Mouse (Mus musculus): ENCODE measurements around the gene Atp2a1. TPM values are rescaled to one million over a fixed set of nuclear protein-coding genes. Genes with fewer than 3 reads are reported as not detected.
A peak's percentile ranks its signal among the peaks of the same experiment; 100 is the strongest.

Atp2a1 gene
- total and polyA plus RNA-seq, 2 experiments from 2014 or later = 0.68 to 0.99 TPM

DNA sequence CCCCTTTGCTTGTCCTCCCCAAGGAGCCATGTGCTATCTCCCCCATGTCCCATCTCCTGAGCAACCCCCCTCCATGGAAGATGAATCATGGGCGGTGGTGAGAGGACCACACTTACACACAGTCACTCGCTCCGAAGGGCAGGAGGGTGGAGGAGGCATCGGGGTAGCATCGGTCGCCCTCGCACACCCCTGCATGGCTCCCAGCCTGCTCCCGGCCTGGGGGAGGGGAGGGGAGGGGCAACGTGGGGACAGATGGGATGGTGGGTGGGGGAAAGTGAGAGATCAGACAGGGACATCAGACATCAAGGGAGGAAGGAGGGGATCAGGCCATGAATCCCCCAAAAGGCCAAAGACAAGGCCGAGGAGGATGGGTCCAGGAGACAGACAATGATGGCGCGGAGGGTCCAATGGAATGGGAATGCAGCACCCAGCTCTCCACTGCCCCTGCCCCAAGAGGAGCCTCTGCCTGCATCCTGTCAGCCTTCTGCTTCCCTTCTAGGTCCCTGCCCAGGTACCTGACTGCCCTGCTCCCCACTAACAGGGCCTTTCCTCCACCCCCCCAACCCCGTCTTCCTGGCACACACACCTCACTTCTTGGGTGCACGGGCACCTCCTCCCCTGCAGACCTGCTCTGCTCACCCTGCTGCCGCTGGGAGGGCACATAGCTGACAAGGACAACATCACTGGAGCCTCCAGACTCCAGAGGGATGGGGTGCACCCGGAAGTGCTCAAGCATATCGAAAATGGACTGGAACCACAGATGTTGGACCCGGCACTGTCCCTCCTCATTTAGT lies 5.1 kb upstream of the Atp2a1 start:
- 94% methylated on average over 18 of the region's 18 CpGs for WGBS
- H3K4me1 ChIP-seq (ENCODE audit: insufficient read depth, low read length) = no peaks in the 10 kb centered on the region
- H3K36me3 ChIP-seq (ENCODE audit: insufficient read depth, low read length) = peaks cover 31% of the 10 kb centered on the region

DNA sequence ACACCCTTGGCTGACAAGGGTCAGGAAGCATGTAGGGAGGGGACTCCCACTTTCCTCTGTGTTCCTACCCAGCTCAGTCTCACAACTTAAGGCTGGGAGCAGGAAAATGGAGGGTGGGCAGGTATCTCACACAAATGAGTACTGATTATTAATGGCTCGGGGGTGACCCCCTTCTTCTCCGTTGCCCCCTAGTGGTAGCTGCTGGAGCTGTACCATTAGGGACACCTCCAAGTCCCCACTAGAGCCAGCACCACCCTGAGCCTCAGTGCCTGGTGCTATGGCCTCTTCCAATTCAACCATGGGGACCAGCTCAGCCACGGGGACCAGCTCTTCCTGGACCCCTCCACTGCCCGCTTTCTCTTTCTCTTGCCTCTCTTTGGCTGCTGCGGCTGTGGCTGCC lies 4.4 kb upstream of the Atp2a1 start:
- no peak overlapping the region for H3K27ac ChIP-seq
- peak; percentile 63 for TF ChIP-seq CTCF (IDR thresholded peaks at IDR 0.05; ENCODE audit: low read depth)
- H3K36me3 ChIP-seq (ENCODE audit: insufficient read depth, low read length) = peaks cover 26% of the 10 kb centered on the region
- no peaks in the 10 kb centered on the region for H3K4me1 ChIP-seq (ENCODE audit: insufficient read depth, low read length)
- ATAC-seq (no peak), DNase-seq (ENCODE audit: low spot score) (peak; percentile 39)
- H3K27me3 ChIP-seq (ENCODE audit: insufficient read depth, low read length) = no peaks in the 10 kb centered on the region
- WGBS = 66% methylated on average over 5 of the region's 5 CpGs
- no peak overlapping the region for H3K4me2 ChIP-seq (ENCODE audit: low read depth, low read length)
- no peak overlapping the region for H3K9ac ChIP-seq (replicated peaks; ENCODE audit: low read length)
- H3K4me3 ChIP-seq (ENCODE audit: low read length) = no peak overlapping the region
- no peaks in the 10 kb centered on the region for H3K9me3 ChIP-seq (ENCODE audit: low read length)

More for the DNA sequence above, 5.1 kb upstream of the Atp2a1 start:
- no peak overlapping the region for H3K9ac ChIP-seq (replicated peaks; ENCODE audit: low read length)
- ATAC-seq = no peak
- no peak overlapping the region for H3K4me3 ChIP-seq (ENCODE audit: low read length)
- no peaks in the 10 kb centered on the region for H3K9me3 ChIP-seq (ENCODE audit: low read length)
- no peak for TF ChIP-seq CTCF (IDR thresholded peaks at IDR 0.05; ENCODE audit: low read depth)
- no peak for DNase-seq (ENCODE audit: low spot score)
- no peak overlapping the region for H3K4me2 ChIP-seq (ENCODE audit: low read depth, low read length)
- H3K27ac ChIP-seq = no peak overlapping the region
- no peaks in the 10 kb centered on the region for H3K27me3 ChIP-seq (ENCODE audit: insufficient read depth, low read length)

GRCm38 (mm10) chr7:126466707-126467106 lies 3.8 kb upstream of the Atp2a1 start:
- Histone ChIP-seq H3K36me3 (ENCODE audit: insufficient read depth, low read length) (peaks cover 20% of the 10 kb centered on the region), H3K27me3 (ENCODE audit: insufficient read depth, low read length) (no peaks in the 10 kb centered on the region), H3K9ac (replicated peaks; ENCODE audit: low read length) (no peak overlapping the region), H3K4me2 (ENCODE audit: low read depth, low read length) (no peak overlapping the region), H3K27ac (no peak overlapping the region), H3K4me3 (ENCODE audit: low read length) (no peak overlapping the region), H3K9me3 (ENCODE audit: low read length) (no peaks in the 10 kb centered on the region), H3K4me1 (ENCODE audit: insufficient read depth, low read length) (no peaks in the 10 kb centered on the region)
- 88% methylated on average over 5 of the region's 5 CpGs for WGBS
- no peak for TF ChIP-seq CTCF (IDR thresholded peaks at IDR 0.05; ENCODE audit: low read depth)
- ATAC-seq (no peak), DNase-seq (ENCODE audit: low spot score) (no peak)

- no peak overlapping the region for H3K27ac ChIP-seq
- H3K27me3 ChIP-seq (ENCODE audit: insufficient read depth, low read length) = no peaks in the 10 kb centered on the region
- no peaks in the 10 kb centered on the region for H3K9me3 ChIP-seq (ENCODE audit: low read length)
- H3K9ac ChIP-seq (replicated peaks; ENCODE audit: low read length) = no peak overlapping the region
- ATAC-seq (no peak), DNase-seq (ENCODE audit: low spot score) (no peak)
- H3K4me3 ChIP-seq (ENCODE audit: low read length) = no peak overlapping the region
- TF ChIP-seq CTCF (IDR thresholded peaks at IDR 0.05; ENCODE audit: low read depth) = no peak
- peaks cover 16% of the 10 kb centered on the region for H3K36me3 ChIP-seq (ENCODE audit: insufficient read depth, low read length)
- no peak overlapping the region for H3K4me2 ChIP-seq (ENCODE audit: low read depth, low read length)
- WGBS = 77% methylated on average over 9 of the region's 9 CpGs
- H3K4me1 ChIP-seq (ENCODE audit: insufficient read depth, low read length) = no peaks in the 10 kb centered on the region
Observed at GRCm38 (mm10) chr7:126466116-126466515, 3.2 kb upstream of the Atp2a1 start.

GRCm38 (mm10) chr7:126465246-126466030 lies 2.5 kb upstream of the Atp2a1 start:
- 43% methylated on average over 7 of the region's 7 CpGs for WGBS
- ATAC-seq = no peak
- H3K27me3 ChIP-seq (ENCODE audit: insufficient read depth, low read length) = no peaks in the 10 kb centered on the region
- H3K9ac ChIP-seq (replicated peaks; ENCODE audit: low read length) = no peak overlapping the region
- peaks cover 15% of the 10 kb centered on the region for H3K36me3 ChIP-seq (ENCODE audit: insufficient read depth, low read length)
- no peak for DNase-seq (ENCODE audit: low spot score)
- no peak overlapping the region for H3K4me3 ChIP-seq (ENCODE audit: low read length)
- H3K4me2 ChIP-seq (ENCODE audit: low read depth, low read length) = no peak overlapping the region
- H3K27ac ChIP-seq = no peak overlapping the region
- no peaks in the 10 kb centered on the region for H3K4me1 ChIP-seq (ENCODE audit: insufficient read depth, low read length)
- no peaks in the 10 kb centered on the region for H3K9me3 ChIP-seq (ENCODE audit: low read length)
- TF ChIP-seq CTCF (IDR thresholded peaks at IDR 0.05; ENCODE audit: low read depth) = no peak

DNA sequence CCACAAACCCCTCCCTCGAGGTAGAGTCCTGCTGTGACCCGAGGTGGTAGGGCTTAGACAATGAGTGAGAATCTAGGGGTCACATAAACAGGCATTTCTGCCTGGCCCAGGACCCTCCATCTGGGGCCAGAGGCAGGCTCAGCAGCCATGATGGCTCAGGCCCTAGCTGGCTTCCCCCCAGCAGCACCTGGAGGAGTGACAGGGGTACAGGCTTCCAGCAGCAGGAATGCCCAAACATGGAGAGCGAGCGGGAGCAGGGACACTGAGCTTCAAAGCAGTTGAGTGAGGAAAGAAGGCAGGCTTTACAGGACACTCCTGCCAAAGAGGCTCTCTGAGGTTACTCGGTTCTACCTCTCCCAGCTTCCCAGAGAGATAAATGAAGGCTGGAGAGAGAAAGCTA lies 1.9 kb upstream of the Atp2a1 start:
- Histone ChIP-seq H3K27ac (no peak overlapping the region), H3K36me3 (ENCODE audit: insufficient read depth, low read length) (peaks cover 15% of the 10 kb centered on the region), H3K4me1 (ENCODE audit: insufficient read depth, low read length) (no peaks in the 10 kb centered on the region), H3K27me3 (ENCODE audit: insufficient read depth, low read length) (no peaks in the 10 kb centered on the region), H3K9me3 (ENCODE audit: low read length) (no peaks in the 10 kb centered on the region), H3K4me3 (ENCODE audit: low read length) (no peak overlapping the region), H3K4me2 (ENCODE audit: low read depth, low read length) (no peak overlapping the region), H3K9ac (replicated peaks; ENCODE audit: low read length) (no peak overlapping the region)
- 50% methylated on average over 5 of the region's 5 CpGs for WGBS
- no peak for TF ChIP-seq CTCF (IDR thresholded peaks at IDR 0.05; ENCODE audit: low read depth)
- DNase-seq (ENCODE audit: low spot score) = no peak
- ATAC-seq = no peak

Measured in hindbrain, postnatal 0 days (tissue).